Mouse (Mus musculus) ES-E14 (cell line): ENCODE measurements around the gene Asic2. TPM values are rescaled to one million over a fixed set of nuclear protein-coding genes. Genes with fewer than 3 reads are reported as not detected.

ENCODE experiments used
- DNase-seq: peaks from one replicate; pipeline ENCODE4 v3.0.0-alpha.2; 2013; ENCODE audit warnings: low read depth, low spot score
- H3K27ac ChIP-seq: 2 replicates; pipeline ENCODE4 v1.5.1; 2012; ENCODE audit warnings: low read depth, mild to moderate bottlenecking, low read length, moderate library complexity, mixed read lengths; ENCODE audit not compliant: poor library complexity, insufficient read depth, severe bottlenecking
- H3K36me3 ChIP-seq: 2 replicates; pipeline ENCODE4 v1.6.1; 2012; ENCODE audit warnings: mild to moderate bottlenecking, low read length, moderate library complexity, mixed read lengths; ENCODE audit not compliant: control insufficient read depth, poor library complexity, insufficient read depth, severe bottlenecking
- H3K4me1 ChIP-seq, 2 experiments: fragments of 150-350 bp in 1 of 2; sonication (generic) in 1 of 2; 2 replicates each; pipeline ENCODE4 v1.6.1; 2012; ENCODE audit warnings: low read length in 2 of 2, mild to moderate bottlenecking in 1 of 2, mixed read lengths in 1 of 2; ENCODE audit not compliant: control insufficient read depth in 2 of 2, insufficient read depth in 2 of 2, poor library complexity in 1 of 2
- H3K4me3 ChIP-seq, 2 experiments: fragments of 150-350 bp in 1 of 2; sonication (generic) in 1 of 2; 2 replicates each; pipeline ENCODE4 v1.5.1; 2012; ENCODE audit warnings: low read length in 2 of 2, low read depth in 1 of 2, mild to moderate bottlenecking in 1 of 2, mixed read lengths in 1 of 2; ENCODE audit not compliant: insufficient read depth in 1 of 2, poor library complexity in 1 of 2, severe bottlenecking in 1 of 2
- H3K9ac ChIP-seq: 2 replicates; pipeline ENCODE4 v1.6.1; 2012; ENCODE audit warnings: low read depth, mild to moderate bottlenecking, low read length, mixed read lengths; ENCODE audit not compliant: poor library complexity, insufficient read depth, severe bottlenecking
- H3K9me3 ChIP-seq: fragments of 150-350 bp; sonication (generic); 2 replicates; pipeline ENCODE4 v1.6.1; 2012; ENCODE audit warnings: low read depth, mild to moderate bottlenecking, low read length; ENCODE audit not compliant: control insufficient read depth, insufficient read depth
- CHD2 ChIP-seq: IDR thresholded peaks from 2 replicates; pipeline ENCODE4 v1.6.1; 2014; ENCODE audit warnings: mild to moderate bottlenecking, low read depth, low read length, inconsistent platforms
- HCFC1 ChIP-seq: IDR thresholded peaks from 2 replicates; pipeline ENCODE4 v1.6.1; 2012; ENCODE audit warnings: low read length, inconsistent platforms, borderline replicate concordance; ENCODE audit not compliant: insufficient read depth
- MAFK ChIP-seq: IDR thresholded peaks from 2 replicates; pipeline ENCODE4 v1.6.1; 2014; ENCODE audit warnings: mild to moderate bottlenecking, low read depth, low read length, inconsistent platforms; ENCODE audit not compliant: insufficient read depth
- ZC3H11A ChIP-seq: IDR thresholded peaks from 2 replicates; pipeline ENCODE4 v1.6.1; 2012; ENCODE audit warnings: low read depth, mild to moderate bottlenecking, inconsistent platforms, low read length, borderline replicate concordance
- ZNF384 ChIP-seq: IDR thresholded peaks from 2 replicates; pipeline ENCODE4 v1.6.1; 2012; ENCODE audit warnings: low read depth, low read length, inconsistent platforms
- in situ Hi-C, 2 experiments: fragments of 600-800 bp; cut with MboI; formaldehyde crosslinking; loops; one replicate each; pipeline ENCODE4 v1.15.1; 2025; ENCODE audit warnings: low sequenced_read_pairs in 2 of 2, inconsistent platforms in 1 of 2; ENCODE audit not compliant: unreplicated experiment in 2 of 2
- total RNA-seq: library from RNA; depleted of rRNA; stranded (reverse); fragments of 300-350 nt; gene quantifications from 2 replicates; pipeline ENCODE4 v1.2.3, GENCODE M21; 2012

The Asic2 gene
- total RNA-seq, 1 experiment, result 0.13 TPM

- Histone ChIP-seq H3K4me3 (peak overlapping the region; percentile 76 to 94), H3K9ac (peak overlapping the region; percentile 72), H3K27ac (no peak overlapping the region), H3K9me3 (no peaks in the 10 kb centered on the region), H3K36me3 (no peaks in the 10 kb centered on the region), H3K4me1 (peaks cover 4 to 5% of the 10 kb centered on the region in 2 experiments; a peak in 2 of 4 replicates)
- TF ChIP-seq CHD2 (no peak), MAFK (no peak), ZC3H11A (no peak), HCFC1 (no peak), ZNF384 (no peak)
- DNase-seq, result no peak
- in situ Hi-C loops, result no loop called here
Observed at GRCm38 (mm10) chr11:81151286-81152020, 816.8 kb downstream of the Asic2 start.

- no peaks in the 10 kb centered on the region for H3K9me3 ChIP-seq
- H3K9ac ChIP-seq, result no peak overlapping the region
- no peaks in the 10 kb centered on the region for H3K36me3 ChIP-seq
- no peak overlapping the region for H3K4me3 ChIP-seq
- DNase-seq, result no peak
- no peak overlapping the region for H3K27ac ChIP-seq
- peaks cover 4 to 5% of the 10 kb centered on the region in 2 experiments; a peak in 2 of 4 replicates for H3K4me1 ChIP-seq
- in situ Hi-C loops, result no loop called here
- TF ChIP-seq CHD2 (no peak), HCFC1 (no peak), ZC3H11A (no peak), ZNF384 (no peak), MAFK (no peak)
Observed at GRCm38 (mm10) chr11:81150621-81151020, 817.6 kb downstream of the Asic2 start.

- Histone ChIP-seq H3K4me3 (no peak overlapping the region), H3K27ac (no peak overlapping the region), H3K9ac (no peak overlapping the region), H3K9me3 (no peaks in the 10 kb centered on the region), H3K4me1 (peaks cover 3 to 4% of the 10 kb centered on the region in 2 experiments; a peak in 2 of 4 replicates), H3K36me3 (no peaks in the 10 kb centered on the region)
- DNase-seq, result no peak
- in situ Hi-C loops, result no loop called here
- no peak for TF ChIP-seq CHD2
- TF ChIP-seq HCFC1, result no peak
- no peak for TF ChIP-seq ZC3H11A
- TF ChIP-seq MAFK, result no peak
- TF ChIP-seq ZNF384, result no peak
Observed at GRCm38 (mm10) chr11:81148423-81148822, 819.8 kb downstream of the Asic2 start.

GRCm38 (mm10) chr11:81146574-81147157 lies 821.6 kb downstream of the Asic2 start:
- no peak overlapping the region for H3K4me3 ChIP-seq
- DNase-seq, result no peak
- TF ChIP-seq ZC3H11A (no peak), ZNF384 (no peak), HCFC1 (no peak), MAFK (no peak), CHD2 (no peak)
- H3K36me3 ChIP-seq, result no peaks in the 10 kb centered on the region
- peaks cover 3 to 4% of the 10 kb centered on the region in 2 experiments; a peak in 2 of 4 replicates for H3K4me1 ChIP-seq
- H3K9me3 ChIP-seq, result no peaks in the 10 kb centered on the region
- no peak overlapping the region for H3K27ac ChIP-seq
- H3K9ac ChIP-seq, result no peak overlapping the region
- in situ Hi-C loops, result no loop called here
